Mouse (Mus musculus) thymus, adult 2 months (tissue): Measurements from ENCODE around the gene Eif1.

ENCODE experiments used
- CTCF ChIP-seq: fragments of 200-500 bp; IDR thresholded peaks from 2 replicates; pipeline ENCODE4 v1.5.1; 2012; ENCODE audit warnings: mild to moderate bottlenecking, control low read depth, low read length, moderate library complexity, borderline replicate concordance; ENCODE audit not compliant: control insufficient read depth, poor library complexity, insufficient read depth; ENCODE audit errors: extremely low read depth
- POLR2A ChIP-seq: fragments of 200-500 bp; IDR thresholded peaks from 2 replicates; pipeline ENCODE4 v1.6.1; 2012; ENCODE audit warnings: mild to moderate bottlenecking, low read length, control low read depth, moderate library complexity; ENCODE audit not compliant: control insufficient read depth, poor library complexity, insufficient read depth; ENCODE audit errors: extremely low read depth

- TF ChIP-seq POLR2A (no peak), CTCF (peak; percentile 32; the same call in 1 of the 2 replicates)
These were observed 19.4 kb upstream of the Eif1 start for GRCm38 (mm10) chr11:100300293-100300692.
